Mouse (Mus musculus) erythroblast, embryonic 14.5 days (primary cell): Measurements from ENCODE around the gene Ninj2. TPM values are rescaled to one million over a fixed set of nuclear protein-coding genes. Genes with fewer than 3 reads are reported as not detected.

Source experiments
- H3K27me3 ChIP-seq: 2 replicates; pipeline ENCODE4 v1.6.1; 2012; ENCODE audit warnings: inconsistent platforms; ENCODE audit not compliant: control insufficient read depth
- H3K36me3 ChIP-seq: 2 replicates; pipeline ENCODE4 v1.6.1; 2012; ENCODE audit warnings: mild to moderate bottlenecking, inconsistent platforms; ENCODE audit not compliant: control insufficient read depth
- H3K4me1 ChIP-seq: 2 replicates; pipeline ENCODE4 v1.6.1; 2012; ENCODE audit warnings: inconsistent platforms; ENCODE audit not compliant: control insufficient read depth
- H3K4me3 ChIP-seq: replicated peaks from 2 replicates; pipeline ENCODE3; 2012; ENCODE audit warnings: moderate library complexity, mild to moderate bottlenecking, inconsistent platforms
- H3K9me3 ChIP-seq: 2 replicates; pipeline ENCODE4 v1.6.1; 2012; ENCODE audit warnings: low read length, inconsistent platforms, mixed read lengths; ENCODE audit not compliant: control insufficient read depth
- GATA1 ChIP-seq: IDR thresholded peaks from 2 replicates; pipeline ENCODE4 v1.6.1; 2012; ENCODE audit warnings: low read length, inconsistent platforms, mixed read lengths
- TAL1 ChIP-seq: IDR thresholded peaks from 3 replicates; pipeline ENCODE4 v1.6.1; 2012; ENCODE audit warnings: low read length, inconsistent platforms, mixed read lengths
- polyA plus RNA-seq: library from polyadenylated mRNA; stranded (reverse); fragments of >175 nt; gene quantifications from 2 replicates; pipeline ENCODE4 v1.2.3, GENCODE M21; 2012

The Ninj2 gene
- polyA plus RNA-seq, 1 experiment: not detected

DNA sequence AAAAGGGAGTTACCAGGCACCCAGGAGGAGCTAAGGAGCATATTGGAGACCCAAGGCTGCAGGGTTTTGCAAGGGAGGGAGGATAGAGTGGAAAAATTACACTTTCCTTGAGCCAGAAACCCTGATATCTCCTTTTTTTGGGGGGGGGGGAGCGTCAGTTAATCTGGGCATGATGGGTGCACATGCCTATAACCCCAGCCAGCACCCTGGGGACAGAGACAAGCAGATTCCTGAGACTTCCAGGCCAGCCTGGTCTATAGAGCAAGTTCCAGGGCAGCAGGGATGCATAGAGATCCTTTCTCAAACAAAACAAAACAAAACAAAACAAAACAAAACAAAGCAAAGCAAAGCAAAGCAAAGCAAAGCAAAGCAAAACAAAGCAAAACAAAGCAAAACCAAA lies 21.1 kb downstream of the Ninj2 start:
- Histone ChIP-seq H3K36me3 (no peaks in the 10 kb centered on the region), H3K4me1 (peaks cover 10% of the 10 kb centered on the region), H3K9me3 (no peaks in the 10 kb centered on the region), H3K4me3 (no peak overlapping the region), H3K27me3 (0 out of 2 replicates have a peak, but pooled peaks cover 2% of the 10 kb centered on the region)
- TF ChIP-seq TAL1 (no peak), GATA1 (no peak)

DNA sequence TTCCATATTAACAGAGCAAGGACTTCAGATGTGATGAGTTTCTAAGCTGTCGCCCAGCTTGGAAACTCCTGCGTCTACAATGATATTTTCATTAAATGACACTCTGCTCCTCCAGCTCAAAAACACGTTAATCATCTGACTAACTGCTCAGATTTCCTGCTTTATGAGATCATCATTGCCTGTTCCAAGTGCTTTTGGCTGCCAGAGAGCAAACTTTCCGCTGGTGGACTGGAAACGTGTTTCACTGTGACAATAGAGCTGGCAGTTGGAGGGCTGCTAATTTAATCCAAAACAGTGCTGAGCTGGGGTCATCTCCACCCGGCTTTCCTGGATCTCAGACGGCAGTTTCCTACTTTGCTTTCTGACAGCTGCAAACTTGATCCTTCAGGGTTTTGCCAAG lies 21.5 kb downstream of the Ninj2 start:
- no peaks in the 10 kb centered on the region for H3K36me3 ChIP-seq
- no peak overlapping the region for H3K4me3 ChIP-seq
- H3K9me3 ChIP-seq: no peaks in the 10 kb centered on the region
- H3K4me1 ChIP-seq: peaks cover 10% of the 10 kb centered on the region
- 0 out of 2 replicates have a peak, but pooled peaks cover 2% of the 10 kb centered on the region for H3K27me3 ChIP-seq
- no peak for TF ChIP-seq TAL1
- TF ChIP-seq GATA1: no peak

DNA sequence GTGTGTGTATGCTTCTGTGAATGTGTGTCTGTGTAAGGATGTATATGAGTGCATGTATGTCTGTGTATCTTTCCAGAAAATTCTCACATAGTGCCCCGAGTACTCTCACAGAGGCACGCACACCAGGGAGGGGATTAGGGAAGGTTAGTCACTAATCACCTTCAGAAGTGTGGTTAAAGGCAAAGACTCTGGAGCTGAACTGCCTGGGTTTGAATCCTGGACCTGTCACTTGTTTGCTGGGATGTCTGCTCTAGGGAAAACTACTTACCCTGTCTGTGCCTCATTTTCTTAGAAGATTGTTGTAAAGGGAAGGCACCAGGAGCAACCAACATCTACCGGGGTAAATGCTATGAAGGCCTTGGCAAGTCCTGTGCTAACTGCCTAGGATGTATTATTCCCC lies 22.3 kb downstream of the Ninj2 start:
- no peaks in the 10 kb centered on the region for H3K9me3 ChIP-seq
- peaks cover 10% of the 10 kb centered on the region for H3K4me1 ChIP-seq
- no peak overlapping the region for H3K4me3 ChIP-seq
- H3K36me3 ChIP-seq: no peaks in the 10 kb centered on the region
- H3K27me3 ChIP-seq: 0 out of 2 replicates have a peak, but pooled peaks cover 2% of the 10 kb centered on the region
- no peak for TF ChIP-seq TAL1
- no peak for TF ChIP-seq GATA1

DNA sequence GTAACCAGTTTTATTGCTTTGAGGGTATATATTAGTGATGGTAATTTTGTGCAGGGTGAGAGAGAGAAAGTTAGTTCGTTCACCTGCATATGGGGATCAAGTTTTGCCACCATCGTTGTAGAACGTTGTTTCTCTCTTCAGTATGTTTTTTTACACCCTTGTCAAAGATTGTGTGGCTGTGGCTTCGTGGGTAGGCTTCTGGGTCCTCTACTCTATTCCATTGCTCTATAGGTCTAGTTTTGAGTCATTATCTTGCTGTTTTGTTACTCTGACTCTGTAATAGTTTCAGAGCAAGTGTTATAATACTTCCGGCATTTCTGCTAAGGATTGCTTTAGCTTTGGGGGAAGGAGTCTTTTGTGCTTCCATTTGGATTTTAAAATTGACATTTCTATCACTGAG lies 26.7 kb downstream of the Ninj2 start:
- H3K4me3 ChIP-seq: no peak overlapping the region
- no peaks in the 10 kb centered on the region; the same call in 1 of the 2 replicates for H3K4me1 ChIP-seq
- no peaks in the 10 kb centered on the region for H3K36me3 ChIP-seq
- peaks cover 5% of the 10 kb centered on the region for H3K27me3 ChIP-seq
- TF ChIP-seq GATA1 (no peak), TAL1 (no peak)
- H3K9me3 ChIP-seq: no peaks in the 10 kb centered on the region

DNA sequence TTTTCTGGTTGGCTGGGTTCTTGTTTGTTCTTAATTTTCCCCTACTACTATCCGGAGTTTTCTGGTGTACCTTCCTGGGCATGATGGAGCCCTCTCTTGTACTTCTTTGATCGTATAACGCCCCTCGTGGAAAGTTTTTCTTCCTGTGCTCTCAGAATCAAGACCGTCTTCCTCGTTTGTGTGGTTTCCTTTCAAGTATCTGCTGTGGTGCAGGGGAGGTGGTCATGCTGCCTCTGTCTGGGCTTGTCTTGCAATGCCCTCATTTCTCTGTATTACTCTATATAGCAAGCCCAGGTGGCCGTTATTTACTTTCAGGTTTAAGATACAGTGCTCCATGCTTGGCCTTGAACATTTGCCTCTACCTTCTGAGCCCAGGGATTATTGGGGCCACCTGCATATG lies 31.5 kb downstream of the Ninj2 start:
- Histone ChIP-seq H3K4me1 (no peaks in the 10 kb centered on the region), H3K27me3 (peaks cover 3% of the 10 kb centered on the region), H3K9me3 (no peaks in the 10 kb centered on the region), H3K4me3 (no peak overlapping the region), H3K36me3 (no peaks in the 10 kb centered on the region)
- TF ChIP-seq GATA1: no peak
- no peak for TF ChIP-seq TAL1

DNA sequence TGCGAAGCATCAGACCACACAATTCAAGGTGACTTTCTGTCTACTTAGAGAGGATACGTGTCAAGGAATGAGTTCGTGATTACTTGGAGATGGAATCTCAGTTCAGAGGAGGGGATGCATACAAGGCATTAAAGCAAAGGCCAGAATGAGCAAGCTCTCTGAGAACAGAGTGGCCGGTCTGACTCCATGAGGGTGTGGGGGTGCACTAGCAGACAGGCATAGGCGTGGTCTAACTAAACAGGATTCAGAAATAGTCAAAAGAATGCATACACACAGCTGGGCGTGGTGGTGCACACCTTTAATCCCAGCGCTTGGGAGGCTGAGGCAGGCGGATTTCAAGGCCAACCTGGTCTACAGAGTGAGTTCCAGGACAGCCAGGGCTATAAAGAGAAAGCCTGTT lies 33.3 kb downstream of the Ninj2 start:
- H3K27me3 ChIP-seq: no peaks in the 10 kb centered on the region; the same call in 1 of the 2 replicates
- H3K4me3 ChIP-seq: no peak overlapping the region
- TF ChIP-seq GATA1: no peak
- no peak for TF ChIP-seq TAL1
- H3K4me1 ChIP-seq: no peaks in the 10 kb centered on the region
- no peaks in the 10 kb centered on the region for H3K9me3 ChIP-seq
- H3K36me3 ChIP-seq: no peaks in the 10 kb centered on the region

DNA sequence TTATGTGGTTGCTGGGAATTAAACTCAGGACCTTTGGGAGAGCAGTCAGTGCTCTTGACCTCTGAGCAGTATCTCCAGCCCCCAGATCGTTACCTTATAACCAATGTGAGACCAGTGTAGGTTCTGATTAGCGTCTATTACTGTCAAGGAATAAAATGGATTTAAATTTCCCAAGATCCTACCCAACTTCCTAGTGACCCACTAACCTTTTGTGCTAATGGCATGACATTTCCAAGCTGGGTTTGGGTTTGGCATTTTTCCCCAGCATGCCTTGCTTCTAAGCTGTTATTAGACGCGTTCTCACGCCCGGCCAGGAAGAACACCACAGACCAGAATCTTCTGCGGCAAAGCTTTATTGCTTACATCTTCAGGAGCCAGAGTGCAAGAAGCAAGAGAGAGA lies 34.2 kb downstream of the Ninj2 start:
- Histone ChIP-seq H3K4me1 (no peaks in the 10 kb centered on the region), H3K36me3 (no peaks in the 10 kb centered on the region), H3K27me3 (no peaks in the 10 kb centered on the region), H3K4me3 (no peak overlapping the region), H3K9me3 (no peaks in the 10 kb centered on the region)
- TF ChIP-seq TAL1: no peak
- TF ChIP-seq GATA1: no peak

DNA sequence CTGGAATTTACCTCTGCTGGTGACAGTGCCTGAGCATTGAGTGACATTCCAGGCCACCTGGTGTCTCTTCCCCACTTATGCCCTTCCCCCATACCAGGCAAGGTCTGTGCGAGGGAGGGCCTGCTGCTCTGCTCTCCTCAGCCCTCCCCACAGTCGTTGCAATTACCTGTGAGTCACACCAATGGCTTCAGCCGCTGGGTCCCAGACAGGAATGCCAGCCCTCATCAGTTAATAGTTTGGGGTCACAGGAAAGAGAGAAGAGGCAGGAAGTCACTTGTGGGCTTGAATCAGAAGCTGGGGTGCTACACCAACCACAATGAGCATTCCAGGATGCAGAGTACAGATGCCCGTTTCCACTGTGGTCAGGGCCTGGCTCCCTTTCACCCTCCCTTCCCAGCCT lies 41.6 kb downstream of the Ninj2 start:
- Histone ChIP-seq H3K9me3 (peaks cover 5% of the 10 kb centered on the region), H3K4me3 (no peak overlapping the region), H3K27me3 (no peaks in the 10 kb centered on the region), H3K4me1 (no peaks in the 10 kb centered on the region), H3K36me3 (no peaks in the 10 kb centered on the region)
- TF ChIP-seq TAL1: no peak
- no peak for TF ChIP-seq GATA1

DNA sequence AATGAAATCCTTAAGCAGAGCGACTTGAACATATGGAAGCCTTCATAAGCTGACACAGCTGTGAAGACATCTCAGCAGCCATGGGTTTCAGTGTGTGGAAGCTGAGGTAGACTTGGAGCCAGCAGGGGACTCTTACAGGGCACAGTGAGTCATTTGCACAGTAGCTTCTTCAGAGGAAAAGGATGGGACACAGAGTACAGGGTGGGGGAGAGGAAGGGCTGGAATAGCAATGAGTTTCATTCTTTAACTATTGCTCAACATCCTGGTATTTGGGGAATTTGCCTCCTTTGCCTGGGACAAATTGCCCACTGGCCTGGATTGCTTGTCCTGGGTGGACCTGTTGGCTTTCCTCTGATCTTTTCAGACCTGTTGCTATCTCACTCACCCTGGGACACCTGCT lies 52.3 kb downstream of the Ninj2 start:
- Histone ChIP-seq H3K36me3 (no peaks in the 10 kb centered on the region), H3K4me3 (no peak overlapping the region), H3K27me3 (peaks cover 10% of the 10 kb centered on the region), H3K9me3 (no peaks in the 10 kb centered on the region), H3K4me1 (peaks cover 3% of the 10 kb centered on the region)
- TF ChIP-seq TAL1: no peak
- no peak for TF ChIP-seq GATA1

DNA sequence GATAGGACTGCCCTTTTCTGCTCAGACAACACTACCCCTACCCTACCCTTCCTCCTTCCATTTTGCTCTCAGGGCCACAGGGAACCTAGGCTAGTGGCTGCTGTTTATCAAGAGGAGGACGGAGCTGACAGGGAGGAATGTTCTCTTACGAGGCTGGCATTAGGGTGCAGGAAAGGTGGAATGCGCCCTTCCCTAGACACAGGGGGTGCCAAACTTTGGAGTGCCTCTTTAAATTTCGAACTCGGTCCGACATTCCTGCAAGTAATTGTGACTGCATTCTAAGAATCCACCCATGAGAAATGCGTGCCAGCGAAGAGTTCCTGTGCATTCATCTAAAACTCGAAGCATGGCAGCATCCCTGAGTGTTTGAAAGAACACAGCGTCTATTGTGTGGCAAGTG lies 53.5 kb downstream of the Ninj2 start:
- Histone ChIP-seq H3K4me1 (peaks cover 6% of the 10 kb centered on the region), H3K27me3 (peaks cover 10% of the 10 kb centered on the region), H3K4me3 (no peak overlapping the region), H3K36me3 (no peaks in the 10 kb centered on the region), H3K9me3 (no peaks in the 10 kb centered on the region)
- TF ChIP-seq GATA1 (no peak), TAL1 (no peak)
